Mouse (Mus musculus) cerebellum, postnatal 4 days (tissue): Measurements from ENCODE around the gene Gpr19.

Source experiments
- DNase-seq, 2 experiments: peaks; one replicate each; pipeline ENCODE4 v3.0.0; 2022; ENCODE audit warnings: low spot score in 2 of 2, mixed read lengths in 1 of 2

The Gpr19 gene

GRCm38 (mm10) chr6:134849461-134849860 is 48.9 kb downstream of the Gpr19 start:
- DNase-seq: no peak

- no peak for DNase-seq
Measured at GRCm38 (mm10) chr6:134848197-134848890, 50.0 kb downstream of the Gpr19 start.

- no peak for DNase-seq
Measured at GRCm38 (mm10) chr6:134847550-134847949, 50.8 kb downstream of the Gpr19 start.

- DNase-seq: no peak
Measured at GRCm38 (mm10) chr6:134846308-134846707, 52.1 kb downstream of the Gpr19 start.

GRCm38 (mm10) chr6:134845726-134846125 is 52.7 kb downstream of the Gpr19 start:
- DNase-seq: no peak

- DNase-seq: no peak
Measured at GRCm38 (mm10) chr6:134840346-134840745, 58.0 kb downstream of the Gpr19 start.

GRCm38 (mm10) chr6:134838111-134838510 is 60.3 kb downstream of the Gpr19 start:
- no peak for DNase-seq

- DNase-seq: no peak
Measured at GRCm38 (mm10) chr6:134834585-134835251, 63.7 kb downstream of the Gpr19 start.

GRCm38 (mm10) chr6:134830776-134831175 is 67.6 kb downstream of the Gpr19 start:
- no peak for DNase-seq

GRCm38 (mm10) chr6:134829786-134830700 is 68.3 kb downstream of the Gpr19 start, which contains the start of gene Crebl2:
Gene Crebl2 (plus strand): TSS chr6:134830154.
- peak; percentile 97 to 100 for DNase-seq

GRCm38 (mm10) chr6:134822844-134823243 is 75.5 kb downstream of the Gpr19 start:
- no peak for DNase-seq

GRCm38 (mm10) chr6:134820411-134820810 is 78.0 kb downstream of the Gpr19 start:
- no peak for DNase-seq

- no peak for DNase-seq
Measured at GRCm38 (mm10) chr6:134819741-134820140, 78.6 kb downstream of the Gpr19 start.
